Mouse (Mus musculus): ENCODE measurements around the gene Ltc4s. TPM values are rescaled to one million over a fixed set of nuclear protein-coding genes. Genes with fewer than 3 reads are reported as not detected.

The Ltc4s gene
- polyA plus RNA-seq, 1 experiment from 2014 or later, result 0.55 TPM

DNA sequence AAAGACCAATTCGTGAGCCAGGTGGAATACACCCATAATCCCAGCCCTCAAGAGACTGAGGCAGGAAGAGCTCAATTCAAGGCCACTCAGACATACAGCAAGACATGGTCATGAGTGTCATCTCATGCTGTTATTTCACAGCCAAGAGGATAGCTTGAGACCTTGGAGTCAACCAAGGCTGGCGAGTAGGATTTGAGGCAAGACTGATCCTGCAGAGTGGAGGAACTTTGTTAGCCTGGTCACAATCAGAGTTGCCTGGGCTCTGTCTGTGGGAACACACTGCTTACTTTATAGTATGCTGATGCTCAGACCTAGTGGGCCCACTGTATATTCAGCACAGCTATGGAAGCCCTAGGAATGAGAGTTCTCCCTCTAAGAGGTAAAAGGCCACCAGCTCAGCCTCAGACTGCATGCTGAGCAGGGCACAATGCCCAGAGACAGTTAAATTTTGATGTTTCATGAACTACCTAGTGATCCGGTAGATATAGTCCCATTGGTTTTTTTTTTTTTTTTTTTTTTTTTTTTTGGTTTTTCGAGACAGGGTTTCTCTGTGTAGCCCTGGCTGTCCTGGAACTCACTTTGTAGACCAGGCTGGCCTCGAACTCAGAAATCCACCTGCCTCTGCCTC lies 40.1 kb downstream of the Ltc4s start:
- Histone ChIP-seq H3K9me3 (replicated peaks) (no peaks in the 10 kb centered on the region), H3K36me3 (peaks cover 94% of the 10 kb centered on the region), H3K27ac (no peak overlapping the region), H3K4me3 (no peak overlapping the region), H3K4me1 (no peaks in the 10 kb centered on the region), H3K27me3 (ENCODE audit: low read depth, poor library complexity, severe bottlenecking) (no peaks in the 10 kb centered on the region)
- 93% methylated on average over 4 of the region's 5 CpGs for WGBS
- no peak for DNase-seq (ENCODE audit: low spot score)

- no peak overlapping the region for H3K27ac ChIP-seq
- H3K4me1 ChIP-seq, result no peaks in the 10 kb centered on the region
- no peaks in the 10 kb centered on the region for H3K9me3 ChIP-seq (replicated peaks)
- peaks cover 86% of the 10 kb centered on the region for H3K36me3 ChIP-seq
- no peaks in the 10 kb centered on the region for H3K27me3 ChIP-seq (ENCODE audit: low read depth, poor library complexity, severe bottlenecking)
- 93% methylated on average over 4 of the region's 4 CpGs for WGBS
- no peak for DNase-seq (ENCODE audit: low spot score)
- H3K4me3 ChIP-seq, result no peak overlapping the region
These were observed 40.9 kb downstream of the Ltc4s start for GRCm38 (mm10) chr11:50197500-50197899.

- no peak overlapping the region for H3K4me3 ChIP-seq
- WGBS, result 87% methylated on average over 4 of the region's 4 CpGs
- H3K36me3 ChIP-seq, result peaks cover 68% of the 10 kb centered on the region
These were observed 43.6 kb downstream of the Ltc4s start for GRCm38 (mm10) chr11:50194793-50195192.

DNA sequence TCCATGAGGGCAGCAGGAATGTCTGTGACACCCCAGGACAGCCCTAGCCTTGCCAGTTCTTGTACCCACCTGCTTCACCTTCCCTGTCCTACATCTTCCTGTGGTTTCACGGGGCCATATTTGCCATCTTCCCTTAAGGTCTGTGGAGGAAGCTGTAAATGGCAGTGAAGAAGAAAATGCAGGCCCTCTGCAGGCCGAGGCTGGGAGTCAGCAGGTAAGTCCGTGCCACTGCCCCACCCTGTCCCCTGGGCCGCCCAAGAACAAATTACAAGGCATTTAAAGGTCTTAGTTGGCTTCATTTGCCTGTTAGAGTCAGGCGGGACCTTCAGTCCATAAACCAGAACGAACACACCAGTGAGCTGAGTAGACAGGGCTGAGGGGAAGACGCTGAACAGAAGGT lies 44.3 kb downstream of the Ltc4s start:
- no peak for DNase-seq (ENCODE audit: low spot score)
- Histone ChIP-seq H3K9me3 (replicated peaks) (no peaks in the 10 kb centered on the region), H3K4me3 (no peak overlapping the region), H3K27ac (no peak overlapping the region), H3K27me3 (ENCODE audit: low read depth, poor library complexity, severe bottlenecking) (no peaks in the 10 kb centered on the region), H3K4me1 (no peaks in the 10 kb centered on the region), H3K36me3 (peaks cover 61% of the 10 kb centered on the region)
- 84% methylated on average over 7 of the region's 7 CpGs for WGBS

More at GRCm38 (mm10) chr11:50194793-50195192, 43.6 kb downstream of the Ltc4s start:
- H3K27me3 ChIP-seq (ENCODE audit: low read depth, poor library complexity, severe bottlenecking), result no peaks in the 10 kb centered on the region
- no peaks in the 10 kb centered on the region for H3K9me3 ChIP-seq (replicated peaks)
- H3K4me1 ChIP-seq, result no peaks in the 10 kb centered on the region
- H3K27ac ChIP-seq, result no peak overlapping the region
- DNase-seq (ENCODE audit: low spot score), result no peak

- 96% methylated on average over 3 of the region's 3 CpGs for WGBS
- no peak overlapping the region for H3K4me3 ChIP-seq
- H3K4me1 ChIP-seq, result no peaks in the 10 kb centered on the region
- peaks cover 50% of the 10 kb centered on the region for H3K36me3 ChIP-seq
- no peaks in the 10 kb centered on the region for H3K27me3 ChIP-seq (ENCODE audit: low read depth, poor library complexity, severe bottlenecking)
- no peak for DNase-seq (ENCODE audit: low spot score)
- H3K9me3 ChIP-seq (replicated peaks), result no peaks in the 10 kb centered on the region
- no peak overlapping the region for H3K27ac ChIP-seq
These were observed 46.1 kb downstream of the Ltc4s start for GRCm38 (mm10) chr11:50192278-50192677.

DNA sequence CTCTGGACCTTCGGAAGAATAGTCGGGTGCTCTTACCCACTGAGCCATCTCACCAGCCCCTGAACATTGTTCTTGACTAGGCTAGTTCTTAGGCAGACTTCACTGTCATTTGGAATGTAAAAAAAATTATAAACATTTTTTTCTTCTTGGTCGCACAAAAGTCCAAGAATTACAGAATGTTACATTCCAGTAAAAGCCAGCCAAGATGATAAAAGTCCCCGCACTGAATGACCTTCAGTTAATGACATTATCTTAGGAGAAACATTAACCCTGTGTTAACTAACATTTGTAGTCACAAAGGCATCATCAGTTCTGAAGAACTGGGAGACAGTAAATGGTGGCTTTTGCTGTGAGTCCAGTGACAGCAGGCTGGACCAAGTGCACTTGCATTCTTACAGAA lies 48.1 kb downstream of the Ltc4s start:
- Histone ChIP-seq H3K9me3 (replicated peaks) (no peaks in the 10 kb centered on the region), H3K27me3 (ENCODE audit: low read depth, poor library complexity, severe bottlenecking) (no peaks in the 10 kb centered on the region), H3K4me3 (no peak overlapping the region), H3K4me1 (no peaks in the 10 kb centered on the region), H3K27ac (no peak overlapping the region), H3K36me3 (peaks cover 35% of the 10 kb centered on the region)
- 92% methylated on average over 4 of the region's 4 CpGs for WGBS
- no peak for DNase-seq (ENCODE audit: low spot score)

- H3K27me3 ChIP-seq (ENCODE audit: low read depth, poor library complexity, severe bottlenecking), result no peaks in the 10 kb centered on the region
- H3K9me3 ChIP-seq (replicated peaks), result no peaks in the 10 kb centered on the region
- peaks cover 26% of the 10 kb centered on the region for H3K36me3 ChIP-seq
- 81% methylated on average over 7 of the region's 7 CpGs for WGBS
- no peak overlapping the region for H3K27ac ChIP-seq
- DNase-seq (ENCODE audit: low spot score), result no peak
- H3K4me3 ChIP-seq, result no peak overlapping the region
- H3K4me1 ChIP-seq, result no peaks in the 10 kb centered on the region
These were observed 49.7 kb downstream of the Ltc4s start for GRCm38 (mm10) chr11:50188682-50189081.

Small RNA genes within 50 kb of the gene (microRNA-seq; reads per million reads assigned to microRNA genes)
- not detected for gene Mir6919

Other genes starting within 250 kb of the Ltc4s start
- gene Rnf130, start 213.3 kb downstream of the Ltc4s start, polyA plus RNA-seq (2016; fragmentation: Nextera tagmentation; extraction: Ambion mirVana), result 55.8 and 62.5 TPM in 2 replicates
- gene Tbc1d9b, start 107.2 kb downstream of the Ltc4s start, polyA plus RNA-seq (2016; fragmentation: Nextera tagmentation; extraction: Ambion mirVana), result 31.6 and 42.2 TPM in 2 replicates
- 30.2 and 34.1 TPM in 2 replicates for gene Mrnip, start 64.2 kb downstream of the Ltc4s start, polyA plus RNA-seq (2016; fragmentation: Nextera tagmentation; extraction: Ambion mirVana)
- 111 and 137 TPM in 2 replicates for gene Sqstm1, start 27.8 kb downstream of the Ltc4s start, polyA plus RNA-seq (2016; fragmentation: Nextera tagmentation; extraction: Ambion mirVana)
- 27.7 and 28.6 TPM in 2 replicates for gene Mgat4b, start 27.7 kb downstream of the Ltc4s start, polyA plus RNA-seq (2016; fragmentation: Nextera tagmentation; extraction: Ambion mirVana)
- gene Maml1, start 53.7 kb upstream of the Ltc4s start, polyA plus RNA-seq (2016; fragmentation: Nextera tagmentation; extraction: Ambion mirVana), result 7.3 and 7.7 TPM in 2 replicates
- 311 and 334 TPM in 2 replicates for gene Canx, start 87.1 kb upstream of the Ltc4s start, polyA plus RNA-seq (2016; fragmentation: Nextera tagmentation; extraction: Ambion mirVana)
- gene Cby3, start 115.8 kb upstream of the Ltc4s start, polyA plus RNA-seq (2016; fragmentation: Nextera tagmentation; extraction: Ambion mirVana), result 0.43 TPM in 1 of 2 replicates, not detected in the other
- 586 and 668 TPM in 2 replicates for gene Hnrnph1, start 138.4 kb upstream of the Ltc4s start, polyA plus RNA-seq (2016; fragmentation: Nextera tagmentation; extraction: Ambion mirVana)
- 22.5 and 22.6 TPM in 2 replicates for gene Rufy1, start 192.5 kb upstream of the Ltc4s start, polyA plus RNA-seq (2016; fragmentation: Nextera tagmentation; extraction: Ambion mirVana)

Measured in limb, embryonic 10.5 days (tissue).